Mouse (Mus musculus): ENCODE measurements around the gene S100a6.

DNA sequence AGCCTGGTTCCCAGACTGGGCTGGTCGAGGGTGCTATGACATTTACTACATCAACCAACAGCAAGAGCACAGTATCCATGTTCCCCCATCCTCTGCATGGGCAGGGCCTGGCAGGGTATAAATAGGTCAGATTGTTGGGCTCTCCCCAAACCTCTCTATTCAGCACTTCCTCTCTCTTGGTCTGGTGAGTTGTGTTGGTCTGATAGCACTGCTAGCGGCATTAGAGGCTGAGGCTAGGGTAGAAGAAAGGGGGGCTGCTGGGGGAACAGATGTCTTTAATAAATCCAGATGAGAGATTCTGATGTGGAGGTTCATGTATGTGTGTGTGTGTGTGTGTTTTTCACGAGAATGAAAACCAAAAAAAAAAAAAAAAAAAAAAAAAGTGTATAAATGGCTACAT, 9.1 kb upstream of the S100a6 start, which contains the start of gene S100a4:
- TF ChIP-seq POLR2A (IDR thresholded peaks at IDR 0.05; ENCODE audit: insufficient read depth, low read depth, low read length) (no peak), CTCF (IDR thresholded peaks at IDR 0.05) (no peak), EP300 (IDR thresholded peaks at IDR 0.05; ENCODE audit: insufficient read depth, low read depth, low read length) (no peak)
